Mouse (Mus musculus): ENCODE measurements around the gene Tmem43.

Tmem43 gene

GRCm38 (mm10) chr6:91489872-91490271 is 16.4 kb downstream of the Tmem43 start:
- DNase-seq (ENCODE audit: low spot score in 2 of 2) = no peak

- DNase-seq (ENCODE audit: low spot score in 2 of 2) = no peak
Measured at GRCm38 (mm10) chr6:91491004-91491403, 17.5 kb downstream of the Tmem43 start.

DNA sequence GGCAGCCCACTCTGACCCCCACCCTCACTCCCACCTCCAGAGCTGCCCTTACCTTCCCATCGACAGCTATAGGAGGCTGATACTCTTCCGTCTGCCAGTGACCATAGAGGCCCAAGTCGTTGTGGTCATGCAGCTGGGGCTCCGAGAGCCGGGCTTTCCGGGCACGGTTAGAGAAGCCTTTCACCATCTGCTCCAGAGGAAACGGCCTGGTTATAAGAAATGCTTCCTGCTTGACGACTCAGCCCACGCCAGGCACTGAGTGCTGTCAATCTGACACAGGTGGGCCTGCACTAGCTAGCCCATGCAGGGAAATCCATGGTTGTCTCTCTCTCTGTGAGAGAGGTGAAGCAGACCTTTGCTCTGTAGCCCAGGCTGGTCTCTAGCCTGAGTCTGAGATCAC is 19.6 kb downstream of the Tmem43 start:
- no peak for DNase-seq (ENCODE audit: low spot score in 2 of 2)

- DNase-seq (ENCODE audit: low spot score in 2 of 2) = no peak
Measured at GRCm38 (mm10) chr6:91494526-91494925, 21.0 kb downstream of the Tmem43 start.

GRCm38 (mm10) chr6:91503302-91503701 is 29.8 kb downstream of the Tmem43 start:
- DNase-seq (ENCODE audit: low spot score in 2 of 2) = no peak

DNA sequence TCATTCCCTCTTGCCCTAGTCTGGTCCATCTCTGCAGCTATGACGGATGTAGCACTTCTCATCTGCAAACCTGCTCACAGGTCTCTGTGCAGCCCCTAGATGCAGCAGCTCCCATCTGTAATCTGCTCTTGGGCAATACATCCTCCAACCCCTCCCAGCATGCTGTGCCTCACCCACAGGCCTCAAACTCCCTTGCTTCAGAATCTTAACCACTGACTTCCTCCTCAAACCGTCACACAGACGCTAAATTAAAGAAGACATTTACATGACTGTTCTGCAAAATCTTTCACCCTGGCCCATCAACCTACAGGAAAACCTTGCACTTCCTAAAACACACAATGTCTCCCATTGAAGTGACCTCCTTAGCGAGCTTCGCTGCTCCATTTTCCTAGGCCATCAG is 32.5 kb downstream of the Tmem43 start:
- DNase-seq (ENCODE audit: low spot score in 2 of 2) = peak in 1 of 2 experiments; percentile 25

GRCm38 (mm10) chr6:91508041-91508440 is 34.5 kb downstream of the Tmem43 start:
- no peak for DNase-seq (ENCODE audit: low spot score in 2 of 2)

DNA sequence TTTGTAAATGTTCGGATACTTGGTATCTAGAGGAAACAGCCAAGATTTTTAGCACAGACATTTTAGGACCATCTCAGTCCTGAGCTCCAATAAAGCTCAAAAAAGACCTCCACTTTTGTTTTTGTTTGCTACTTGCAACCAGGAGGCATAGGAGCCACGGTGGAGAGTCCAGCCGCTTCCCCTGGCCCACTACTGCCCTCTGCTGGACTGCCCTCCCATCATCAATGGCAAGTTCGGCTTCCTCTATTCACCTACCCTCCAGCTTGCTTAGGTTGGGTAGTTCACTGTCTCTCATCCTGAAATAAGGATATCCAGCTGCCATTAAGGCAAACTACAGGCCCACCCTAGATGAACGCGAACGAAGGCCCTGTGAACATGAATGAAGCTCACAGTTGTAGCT is 35.8 kb downstream of the Tmem43 start:
- peak; percentile 76 to 93 for DNase-seq (ENCODE audit: low spot score in 2 of 2)

GRCm38 (mm10) chr6:91510211-91510610 is 36.7 kb downstream of the Tmem43 start:
- no peak for DNase-seq (ENCODE audit: low spot score in 2 of 2)

GRCm38 (mm10) chr6:91514135-91514534 is 40.6 kb downstream of the Tmem43 start:
- no peak for DNase-seq (ENCODE audit: low spot score in 2 of 2)

- no peak for DNase-seq (ENCODE audit: low spot score in 2 of 2)
Measured at GRCm38 (mm10) chr6:91514737-91515362, 41.3 kb downstream of the Tmem43 start.

- peak; percentile 98 to 99 for DNase-seq (ENCODE audit: low spot score in 2 of 2)
Measured at GRCm38 (mm10) chr6:91515545-91516449, 42.3 kb downstream of the Tmem43 start, which contains the start of the genes Xpc and Lsm3. Gene Xpc, minus strand, starts transcription at chr6:91515888. Gene Lsm3, plus strand, starts transcription at chr6:91515928.

DNA sequence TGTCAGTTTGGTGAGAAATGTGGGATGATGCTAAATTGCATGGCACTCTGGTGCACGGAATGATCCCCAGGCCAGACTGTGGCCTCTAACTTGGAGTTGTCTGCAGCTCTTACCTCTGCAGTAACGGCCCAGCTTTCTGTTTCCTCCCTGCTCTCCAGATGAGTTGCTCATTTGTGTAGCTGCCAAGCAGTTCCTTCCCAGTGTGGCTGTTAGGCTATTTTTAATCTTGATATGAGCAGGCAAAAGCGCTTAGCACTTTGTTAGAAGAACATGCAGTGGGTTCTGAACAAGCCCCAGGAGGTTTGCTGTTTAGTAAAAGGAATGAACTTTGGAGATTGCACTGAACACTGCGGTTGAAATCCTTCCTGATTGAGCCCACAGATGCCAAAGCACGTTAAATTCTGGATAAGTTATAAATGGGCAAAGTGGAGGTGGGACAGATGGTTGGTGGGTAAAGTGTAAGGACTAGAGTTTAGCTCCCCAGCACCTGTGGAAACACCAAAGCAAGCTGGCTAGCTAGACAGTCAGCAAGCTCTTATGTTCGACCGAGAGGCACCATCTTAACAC is 45.0 kb downstream of the Tmem43 start:
- DNase-seq (ENCODE audit: low spot score in 2 of 2) = no peak

GRCm38 (mm10) chr6:91522816-91523215 is 49.3 kb downstream of the Tmem43 start:
- no peak for DNase-seq (ENCODE audit: low spot score in 2 of 2)

- DNase-seq (ENCODE audit: low spot score in 2 of 2) = no peak
Measured at GRCm38 (mm10) chr6:91525544-91525943, 52.0 kb downstream of the Tmem43 start.

- DNase-seq (ENCODE audit: low spot score in 2 of 2) = no peak
Measured at GRCm38 (mm10) chr6:91527227-91527860, 53.8 kb downstream of the Tmem43 start.

- no peak for DNase-seq (ENCODE audit: low spot score in 2 of 2)
Measured at GRCm38 (mm10) chr6:91528265-91528664, 54.8 kb downstream of the Tmem43 start.

GRCm38 (mm10) chr6:91530673-91531072 is 57.2 kb downstream of the Tmem43 start:
- no peak for DNase-seq (ENCODE audit: low spot score in 2 of 2)

DNA sequence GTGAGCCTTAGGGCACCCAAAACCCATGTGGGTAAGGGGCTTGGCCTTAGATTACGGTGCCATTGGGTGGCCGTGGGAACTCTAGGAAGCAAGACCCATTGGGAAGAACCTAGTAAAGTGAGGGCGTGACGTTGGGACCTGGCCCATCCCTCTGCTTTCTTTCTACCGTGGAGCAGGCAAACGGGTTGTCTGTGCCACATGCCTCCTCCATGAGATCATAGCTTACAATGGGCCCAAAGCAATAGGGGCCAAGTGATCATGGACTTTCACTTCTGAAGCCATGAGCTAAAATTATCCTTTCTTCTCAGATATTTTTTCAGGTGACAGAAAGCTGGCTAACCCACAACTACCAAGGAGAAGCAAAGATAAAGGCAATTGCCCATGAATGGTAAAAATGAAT is 57.8 kb downstream of the Tmem43 start:
- no peak for DNase-seq (ENCODE audit: low spot score in 2 of 2)

GRCm38 (mm10) chr6:91532661-91533060 is 59.2 kb downstream of the Tmem43 start:
- DNase-seq (ENCODE audit: low spot score in 2 of 2) = no peak

- DNase-seq (ENCODE audit: low spot score in 2 of 2) = no peak
Measured at GRCm38 (mm10) chr6:91533359-91533758, 59.9 kb downstream of the Tmem43 start.

DNA sequence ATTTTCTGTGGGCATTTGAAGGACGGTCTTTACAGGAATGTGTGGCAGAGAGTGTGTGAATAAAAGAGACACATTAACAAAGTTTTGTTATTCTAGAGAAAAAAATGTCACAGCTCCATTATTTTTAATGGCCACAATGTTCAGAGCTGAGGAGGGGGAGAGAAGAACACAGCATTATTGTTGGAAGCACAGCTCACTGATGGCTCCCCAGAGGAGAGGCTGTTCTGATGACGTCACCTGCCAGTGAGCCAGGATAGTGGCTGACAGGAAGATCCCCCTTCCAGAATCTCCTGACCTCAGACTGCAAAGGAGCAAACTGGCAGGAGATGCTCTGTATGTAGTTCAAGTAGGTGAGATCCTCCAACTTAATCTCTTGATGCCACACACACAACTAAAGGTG is 60.3 kb downstream of the Tmem43 start:
- no peak for DNase-seq (ENCODE audit: low spot score in 2 of 2)

Data from spleen, postnatal 4 days (tissue).